Mouse (Mus musculus): ENCODE data around the gene Zfpm1. TPM values are rescaled to one million over a fixed set of nuclear protein-coding genes. Genes with fewer than 3 reads are reported as not detected.

Gene Zfpm1
- polyA plus RNA-seq, 1 experiment from 2014 or later, result 2.3 TPM

- Histone ChIP-seq H3K4me3 (ENCODE audit: low read depth, low read length) (no peak overlapping the region), H3K27ac (replicated peaks) (no peak overlapping the region), H3K27me3 (ENCODE audit: control insufficient read depth, insufficient read depth, low read length) (no peaks in the 10 kb centered on the region), H3K9ac (ENCODE audit: low read length) (0 out of 2 replicates have a peak overlapping the region, but pooled peaks have one; percentile 13), H3K9me3 (ENCODE audit: control insufficient read depth, low read length) (no peaks in the 10 kb centered on the region), H3K4me1 (replicated peaks; ENCODE audit: control insufficient read depth, insufficient read depth) (no peaks in the 10 kb centered on the region), H3K4me2 (replicated peaks; ENCODE audit: low read depth) (no peak overlapping the region), H3K36me3 (ENCODE audit: control insufficient read depth, insufficient read depth, low read length) (0 out of 2 replicates have a peak, but pooled peaks cover 2% of the 10 kb centered on the region)
- 74% methylated on average over 26 of the region's 26 CpGs for WGBS
- ATAC-seq (ENCODE audit: low FRiP score, low TSS enrichment), result no peak
- TF ChIP-seq EP300 (optimal IDR thresholded peaks at IDR 0.05), result no peak
- no peak for TF ChIP-seq CTCF (IDR thresholded peaks at IDR 0.05; ENCODE audit: low read depth)
- peak; percentile 66 for DNase-seq (ENCODE audit: low spot score)
Observed at GRCm38 (mm10) chr8:122306660-122307399, 24.9 kb downstream of the Zfpm1 start.

DNA sequence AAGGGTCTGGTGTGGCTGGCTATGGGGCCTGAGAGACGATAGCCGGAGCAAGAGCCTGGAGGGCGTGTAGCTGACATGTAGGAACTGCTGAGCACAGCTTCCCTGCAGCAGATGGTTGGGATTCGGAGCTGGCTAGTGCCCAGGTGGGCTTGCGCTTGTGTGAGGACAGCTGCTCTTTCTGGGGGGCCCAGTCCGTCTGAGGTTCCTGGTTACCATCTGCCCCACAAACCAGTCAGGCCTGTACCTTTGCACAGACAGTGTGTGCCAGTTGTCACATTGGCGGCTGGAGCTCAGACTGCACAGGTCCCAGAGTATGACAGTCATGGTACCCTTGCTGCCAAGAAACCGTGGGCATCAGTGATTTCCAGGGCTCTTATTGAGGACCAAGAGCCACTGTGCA lies 25.9 kb downstream of the Zfpm1 start:
- H3K4me1 ChIP-seq (replicated peaks; ENCODE audit: control insufficient read depth, insufficient read depth), result no peaks in the 10 kb centered on the region
- H3K4me2 ChIP-seq (replicated peaks; ENCODE audit: low read depth), result no peak overlapping the region
- H3K27ac ChIP-seq (replicated peaks), result no peak overlapping the region
- TF ChIP-seq CTCF (IDR thresholded peaks at IDR 0.05; ENCODE audit: low read depth), result no peak
- H3K9me3 ChIP-seq (ENCODE audit: control insufficient read depth, low read length), result no peaks in the 10 kb centered on the region
- no peak overlapping the region; the same call in 1 of the 2 replicates for H3K9ac ChIP-seq (ENCODE audit: low read length)
- ATAC-seq (ENCODE audit: low FRiP score, low TSS enrichment) (no peak), DNase-seq (ENCODE audit: low spot score) (no peak)
- H3K36me3 ChIP-seq (ENCODE audit: control insufficient read depth, insufficient read depth, low read length), result 0 out of 2 replicates have a peak, but pooled peaks cover 2% of the 10 kb centered on the region
- 84% methylated on average over 8 of the region's 8 CpGs for WGBS
- H3K27me3 ChIP-seq (ENCODE audit: control insufficient read depth, insufficient read depth, low read length), result no peaks in the 10 kb centered on the region
- H3K4me3 ChIP-seq (ENCODE audit: low read depth, low read length), result no peak overlapping the region

GRCm38 (mm10) chr8:122309272-122309671 lies 27.3 kb downstream of the Zfpm1 start:
- DNase-seq (ENCODE audit: low spot score), result no peak
- 62% methylated on average over 12 of the region's 12 CpGs for WGBS

DNA sequence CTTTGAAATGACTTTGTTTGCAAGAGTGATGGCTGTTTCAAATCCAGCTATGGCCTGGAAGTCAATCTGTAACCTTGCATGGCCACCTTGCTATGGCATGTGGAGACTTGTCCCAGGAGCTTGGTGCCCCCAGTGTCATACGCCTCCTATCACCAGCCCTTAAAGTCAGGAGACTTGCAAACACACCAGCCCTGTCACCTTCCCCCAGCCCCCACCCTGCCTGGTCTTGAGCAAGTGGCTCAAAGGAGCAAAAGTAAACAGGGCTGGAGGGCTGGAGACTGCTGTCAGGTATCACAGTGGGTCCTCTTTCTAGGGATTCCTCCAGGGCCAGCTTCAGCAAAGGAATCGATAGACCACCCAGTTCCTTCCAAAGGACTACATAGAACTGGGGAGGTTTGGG lies 29.2 kb downstream of the Zfpm1 start:
- Histone ChIP-seq H3K9ac (ENCODE audit: low read length) (no peak overlapping the region), H3K4me2 (replicated peaks; ENCODE audit: low read depth) (no peak overlapping the region), H3K4me1 (replicated peaks; ENCODE audit: control insufficient read depth, insufficient read depth) (no peaks in the 10 kb centered on the region), H3K4me3 (ENCODE audit: low read depth, low read length) (no peak overlapping the region), H3K27ac (replicated peaks) (no peak overlapping the region), H3K9me3 (ENCODE audit: control insufficient read depth, low read length) (no peaks in the 10 kb centered on the region), H3K27me3 (ENCODE audit: control insufficient read depth, insufficient read depth, low read length) (no peaks in the 10 kb centered on the region), H3K36me3 (ENCODE audit: control insufficient read depth, insufficient read depth, low read length) (0 out of 2 replicates have a peak, but pooled peaks cover 2% of the 10 kb centered on the region)
- DNase-seq (ENCODE audit: low spot score) (no peak), ATAC-seq (ENCODE audit: low FRiP score, low TSS enrichment) (no peak)
- 60% methylated on average over 2 of the region's 2 CpGs for WGBS
- no peak for TF ChIP-seq EP300 (optimal IDR thresholded peaks at IDR 0.05)
- TF ChIP-seq CTCF (IDR thresholded peaks at IDR 0.05; ENCODE audit: low read depth), result no peak

More at GRCm38 (mm10) chr8:122309272-122309671, 27.3 kb downstream of the Zfpm1 start:
- ATAC-seq (ENCODE audit: low FRiP score, low TSS enrichment), result no peak
- Histone ChIP-seq H3K36me3 (ENCODE audit: control insufficient read depth, insufficient read depth, low read length) (0 out of 2 replicates have a peak, but pooled peaks cover 2% of the 10 kb centered on the region), H3K27me3 (ENCODE audit: control insufficient read depth, insufficient read depth, low read length) (no peaks in the 10 kb centered on the region), H3K4me2 (replicated peaks; ENCODE audit: low read depth) (no peak overlapping the region), H3K4me3 (ENCODE audit: low read depth, low read length) (no peak overlapping the region), H3K9ac (ENCODE audit: low read length) (no peak overlapping the region), H3K9me3 (ENCODE audit: control insufficient read depth, low read length) (no peaks in the 10 kb centered on the region), H3K27ac (replicated peaks) (no peak overlapping the region), H3K4me1 (replicated peaks; ENCODE audit: control insufficient read depth, insufficient read depth) (no peaks in the 10 kb centered on the region)
- TF ChIP-seq CTCF (IDR thresholded peaks at IDR 0.05; ENCODE audit: low read depth), result no peak
- no peak for TF ChIP-seq EP300 (optimal IDR thresholded peaks at IDR 0.05)

DNA sequence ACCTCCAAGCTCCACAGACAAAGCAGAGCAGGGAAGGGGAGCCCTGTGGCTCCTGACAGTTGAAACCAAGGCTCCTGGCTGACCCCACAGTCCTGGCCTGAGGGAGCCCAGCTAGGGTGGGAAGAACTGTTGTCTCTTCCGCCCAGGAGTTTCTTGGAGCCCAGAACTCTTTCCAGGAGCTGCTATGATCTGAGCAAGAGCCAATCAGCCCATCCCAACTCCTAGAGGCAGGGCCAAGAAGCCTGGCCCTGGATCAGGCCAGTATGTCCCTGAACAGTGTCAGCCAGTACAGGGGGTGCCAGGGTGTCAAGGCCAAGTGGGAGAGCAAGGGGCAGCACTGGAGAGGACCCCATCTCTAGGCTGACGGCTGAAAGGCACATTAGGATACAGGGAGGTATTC lies 30.6 kb downstream of the Zfpm1 start:
- no peaks in the 10 kb centered on the region for H3K4me1 ChIP-seq (replicated peaks; ENCODE audit: control insufficient read depth, insufficient read depth)
- H3K27ac ChIP-seq (replicated peaks), result 0 out of 2 replicates have a peak overlapping the region, but pooled peaks have one; percentile 3
- no peak overlapping the region for H3K4me3 ChIP-seq (ENCODE audit: low read depth, low read length)
- TF ChIP-seq CTCF (IDR thresholded peaks at IDR 0.05; ENCODE audit: low read depth) (no peak), EP300 (optimal IDR thresholded peaks at IDR 0.05) (no peak)
- H3K9ac ChIP-seq (ENCODE audit: low read length), result no peak overlapping the region
- 60% methylated on average over 2 of the region's 2 CpGs for WGBS
- ATAC-seq (ENCODE audit: low FRiP score, low TSS enrichment) (no peak), DNase-seq (ENCODE audit: low spot score) (no peak)
- H3K9me3 ChIP-seq (ENCODE audit: control insufficient read depth, low read length), result no peaks in the 10 kb centered on the region
- 0 out of 2 replicates have a peak, but pooled peaks cover 2% of the 10 kb centered on the region for H3K36me3 ChIP-seq (ENCODE audit: control insufficient read depth, insufficient read depth, low read length)
- H3K27me3 ChIP-seq (ENCODE audit: control insufficient read depth, insufficient read depth, low read length), result no peaks in the 10 kb centered on the region
- no peak overlapping the region for H3K4me2 ChIP-seq (replicated peaks; ENCODE audit: low read depth)

GRCm38 (mm10) chr8:122313310-122313709 lies 31.4 kb downstream of the Zfpm1 start:
- Histone ChIP-seq H3K4me3 (ENCODE audit: low read depth, low read length) (no peak overlapping the region), H3K9ac (ENCODE audit: low read length) (no peak overlapping the region), H3K36me3 (ENCODE audit: control insufficient read depth, insufficient read depth, low read length) (0 out of 2 replicates have a peak, but pooled peaks cover under 1% of the 10 kb centered on the region), H3K9me3 (ENCODE audit: control insufficient read depth, low read length) (no peaks in the 10 kb centered on the region), H3K27me3 (ENCODE audit: control insufficient read depth, insufficient read depth, low read length) (no peaks in the 10 kb centered on the region), H3K4me1 (replicated peaks; ENCODE audit: control insufficient read depth, insufficient read depth) (no peaks in the 10 kb centered on the region), H3K27ac (replicated peaks) (no peak overlapping the region), H3K4me2 (replicated peaks; ENCODE audit: low read depth) (no peak overlapping the region)
- TF ChIP-seq EP300 (optimal IDR thresholded peaks at IDR 0.05) (no peak), CTCF (IDR thresholded peaks at IDR 0.05; ENCODE audit: low read depth) (no peak)
- DNase-seq (ENCODE audit: low spot score) (no peak), ATAC-seq (ENCODE audit: low FRiP score, low TSS enrichment) (no peak)
- 42% methylated on average over 12 of the region's 12 CpGs for WGBS
